Mouse (Mus musculus): Measurements from ENCODE around the gene Cdc42ep3. TPM values are rescaled to one million over a fixed set of nuclear protein-coding genes. Genes with fewer than 3 reads are reported as not detected.

The Cdc42ep3 gene
- polyA plus RNA-seq, 1 experiment from 2014 or later, result 58.4 TPM

- no peaks in the 10 kb centered on the region for H3K9me3 ChIP-seq (replicated peaks)
- no peaks in the 10 kb centered on the region for H3K36me3 ChIP-seq
- no peak overlapping the region for H3K27ac ChIP-seq
- H3K4me3 ChIP-seq (replicated peaks), result no peak overlapping the region
- WGBS (ENCODE audit: insufficient replicate concordance), result 56% methylated on average over 1 of the region's 1 CpGs
- no peaks in the 10 kb centered on the region for H3K27me3 ChIP-seq
- ATAC-seq (ENCODE audit: low read depth), result no peak
- no peak overlapping the region for H3K9ac ChIP-seq
- no peak overlapping the region for H3K4me2 ChIP-seq
- no peak for DNase-seq
- no peaks in the 10 kb centered on the region for H3K4me1 ChIP-seq (replicated peaks)
Observed at GRCm38 (mm10) chr17:79309506-79309905, 45.4 kb downstream of the Cdc42ep3 start.

GRCm38 (mm10) chr17:79305644-79306043, 49.2 kb downstream of the Cdc42ep3 start:
- Histone ChIP-seq H3K4me3 (replicated peaks) (no peak overlapping the region), H3K9me3 (replicated peaks) (no peaks in the 10 kb centered on the region), H3K4me2 (no peak overlapping the region), H3K27ac (no peak overlapping the region), H3K9ac (no peak overlapping the region), H3K27me3 (no peaks in the 10 kb centered on the region), H3K36me3 (no peaks in the 10 kb centered on the region), H3K4me1 (replicated peaks) (no peaks in the 10 kb centered on the region)
- DNase-seq (no peak), ATAC-seq (ENCODE audit: low read depth) (no peak)
- WGBS (ENCODE audit: insufficient replicate concordance), result 67% methylated on average over 7 of the region's 7 CpGs

- no peak overlapping the region for H3K9ac ChIP-seq
- H3K36me3 ChIP-seq, result no peaks in the 10 kb centered on the region
- ATAC-seq (ENCODE audit: low read depth) (no peak), DNase-seq (no peak)
- no peak overlapping the region for H3K4me2 ChIP-seq
- H3K4me3 ChIP-seq (replicated peaks), result no peak overlapping the region
- no peaks in the 10 kb centered on the region for H3K9me3 ChIP-seq (replicated peaks)
- H3K27me3 ChIP-seq, result no peaks in the 10 kb centered on the region
- H3K27ac ChIP-seq, result no peak overlapping the region
- H3K4me1 ChIP-seq (replicated peaks), result no peaks in the 10 kb centered on the region
- WGBS (ENCODE audit: insufficient replicate concordance), result 72% methylated on average over 17 of the region's 17 CpGs
Observed at GRCm38 (mm10) chr17:79303744-79304497, 51.0 kb downstream of the Cdc42ep3 start.

DNA sequence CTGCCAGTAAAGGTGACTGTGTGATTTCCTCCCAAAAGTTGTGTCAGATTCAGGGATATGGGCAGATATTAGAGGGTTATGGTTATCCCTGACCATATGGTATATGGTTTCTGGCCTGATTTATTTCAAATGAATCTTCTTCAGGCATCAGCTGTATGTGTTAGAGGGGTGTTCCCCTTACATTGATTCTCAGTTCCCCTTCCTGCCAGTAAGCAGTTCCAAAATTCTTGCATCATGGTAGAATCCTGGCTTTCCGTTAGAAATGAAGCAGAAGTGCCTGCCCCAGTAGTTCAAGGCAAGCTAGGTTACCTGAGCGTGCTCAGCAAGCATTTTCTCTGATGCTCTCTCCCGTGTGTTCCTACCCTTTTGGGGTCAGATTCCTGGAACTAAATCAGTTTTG, 51.7 kb downstream of the Cdc42ep3 start:
- H3K36me3 ChIP-seq, result no peaks in the 10 kb centered on the region
- H3K27ac ChIP-seq, result no peak overlapping the region
- DNase-seq (no peak), ATAC-seq (ENCODE audit: low read depth) (no peak)
- H3K4me2 ChIP-seq, result no peak overlapping the region
- no peak overlapping the region for H3K9ac ChIP-seq
- no peak overlapping the region for H3K4me3 ChIP-seq (replicated peaks)
- H3K27me3 ChIP-seq, result no peaks in the 10 kb centered on the region
- 63% methylated on average over 3 of the region's 3 CpGs for WGBS (ENCODE audit: insufficient replicate concordance)
- H3K4me1 ChIP-seq (replicated peaks), result no peaks in the 10 kb centered on the region
- no peaks in the 10 kb centered on the region for H3K9me3 ChIP-seq (replicated peaks)

GRCm38 (mm10) chr17:79299925-79300324, 55.0 kb downstream of the Cdc42ep3 start:
- Histone ChIP-seq H3K4me1 (replicated peaks) (no peaks in the 10 kb centered on the region), H3K9me3 (replicated peaks) (no peaks in the 10 kb centered on the region), H3K9ac (no peak overlapping the region), H3K36me3 (no peaks in the 10 kb centered on the region), H3K27me3 (no peaks in the 10 kb centered on the region), H3K4me3 (replicated peaks) (no peak overlapping the region), H3K4me2 (no peak overlapping the region), H3K27ac (no peak overlapping the region)
- ATAC-seq (ENCODE audit: low read depth) (no peak), DNase-seq (no peak)
- 66% methylated on average over 1 of the region's 1 CpGs for WGBS (ENCODE audit: insufficient replicate concordance)

DNA sequence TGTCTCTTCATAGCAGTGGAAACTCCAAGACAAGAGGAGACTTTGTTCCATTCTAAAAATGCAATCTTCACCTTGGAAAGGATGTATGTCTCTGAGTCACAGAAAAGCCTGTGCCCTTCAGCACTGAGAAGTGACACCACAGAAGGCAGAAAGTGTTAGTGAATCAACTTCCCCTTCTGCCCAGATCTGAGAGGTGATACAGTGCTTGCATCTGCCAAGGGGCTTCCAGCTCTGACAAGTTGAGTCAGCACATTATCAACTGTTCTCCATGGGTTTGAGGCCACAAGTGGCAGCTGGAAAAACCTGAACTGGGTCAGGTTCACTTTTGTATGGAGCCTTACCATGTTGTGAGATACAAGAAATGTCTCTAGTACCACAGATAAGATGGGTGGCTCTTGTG, 55.9 kb downstream of the Cdc42ep3 start:
- ATAC-seq (ENCODE audit: low read depth) (no peak), DNase-seq (no peak)
- Histone ChIP-seq H3K9ac (no peak overlapping the region), H3K4me3 (replicated peaks) (no peak overlapping the region), H3K4me1 (replicated peaks) (no peaks in the 10 kb centered on the region), H3K27me3 (no peaks in the 10 kb centered on the region), H3K4me2 (no peak overlapping the region), H3K27ac (no peak overlapping the region), H3K9me3 (replicated peaks) (no peaks in the 10 kb centered on the region), H3K36me3 (no peaks in the 10 kb centered on the region)

- no peaks in the 10 kb centered on the region for H3K36me3 ChIP-seq
- H3K4me3 ChIP-seq (replicated peaks), result no peak overlapping the region
- DNase-seq (no peak), ATAC-seq (ENCODE audit: low read depth) (no peak)
- H3K4me2 ChIP-seq, result no peak overlapping the region
- no peak overlapping the region for H3K27ac ChIP-seq
- H3K9me3 ChIP-seq (replicated peaks), result no peaks in the 10 kb centered on the region
- H3K9ac ChIP-seq, result no peak overlapping the region
- no peaks in the 10 kb centered on the region for H3K27me3 ChIP-seq
- H3K4me1 ChIP-seq (replicated peaks), result no peaks in the 10 kb centered on the region
- WGBS (ENCODE audit: insufficient replicate concordance), result 28% methylated on average over 4 of the region's 4 CpGs
Observed at GRCm38 (mm10) chr17:79295926-79296325, 59.0 kb downstream of the Cdc42ep3 start.

DNA sequence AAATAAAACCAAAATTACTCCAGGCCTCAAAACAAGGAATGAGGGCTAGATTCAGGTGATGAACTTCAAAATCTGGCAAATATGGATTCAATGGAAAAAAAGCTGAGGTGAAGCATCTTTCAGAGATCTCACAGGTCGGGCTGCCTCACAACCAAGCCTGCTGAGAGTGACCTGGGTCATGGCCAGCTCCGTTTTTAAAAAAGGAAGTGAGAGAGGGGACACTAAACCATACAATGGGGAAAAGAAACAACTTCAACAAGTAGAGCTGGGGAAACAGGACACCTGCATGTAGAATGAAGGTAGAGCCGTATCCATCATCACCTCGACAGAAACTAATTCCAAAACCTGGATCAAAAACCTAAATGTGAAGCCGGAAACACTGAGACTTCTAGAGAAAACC, 63.2 kb downstream of the Cdc42ep3 start:
- Histone ChIP-seq H3K36me3 (no peaks in the 10 kb centered on the region), H3K4me3 (replicated peaks) (no peak overlapping the region), H3K4me2 (no peak overlapping the region), H3K27me3 (no peaks in the 10 kb centered on the region), H3K4me1 (replicated peaks) (no peaks in the 10 kb centered on the region), H3K9ac (no peak overlapping the region), H3K27ac (no peak overlapping the region), H3K9me3 (replicated peaks) (no peaks in the 10 kb centered on the region)
- ATAC-seq (ENCODE audit: low read depth), result no peak
- 61% methylated on average over 5 of the region's 5 CpGs for WGBS (ENCODE audit: insufficient replicate concordance)
- no peak for DNase-seq

GRCm38 (mm10) chr17:79290697-79291096, 64.2 kb downstream of the Cdc42ep3 start:
- no peaks in the 10 kb centered on the region for H3K9me3 ChIP-seq (replicated peaks)
- no peaks in the 10 kb centered on the region for H3K36me3 ChIP-seq
- H3K9ac ChIP-seq, result no peak overlapping the region
- no peak overlapping the region for H3K4me2 ChIP-seq
- H3K4me1 ChIP-seq (replicated peaks), result no peaks in the 10 kb centered on the region
- 54% methylated on average over 2 of the region's 2 CpGs for WGBS (ENCODE audit: insufficient replicate concordance)
- DNase-seq (no peak), ATAC-seq (ENCODE audit: low read depth) (no peak)
- no peak overlapping the region for H3K27ac ChIP-seq
- H3K4me3 ChIP-seq (replicated peaks), result no peak overlapping the region
- no peaks in the 10 kb centered on the region for H3K27me3 ChIP-seq

DNA sequence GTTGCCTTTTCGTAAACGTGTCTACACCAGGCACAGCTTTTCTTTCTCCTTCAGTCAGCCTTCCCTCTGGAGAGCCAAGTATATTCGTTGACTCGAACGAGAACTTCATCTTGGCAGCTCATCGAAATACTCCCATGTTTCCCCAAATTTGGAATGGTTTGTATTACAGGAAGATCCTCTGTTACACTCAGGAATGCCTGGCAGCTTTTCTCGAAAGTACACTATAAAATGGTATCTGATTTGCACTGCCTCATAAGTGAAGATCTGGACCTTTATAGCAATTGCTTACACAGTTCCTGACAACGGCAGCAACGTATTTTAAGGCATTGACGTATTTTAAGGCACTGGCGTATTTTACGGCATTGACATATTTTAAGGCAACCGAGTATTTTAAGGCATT, 67.6 kb downstream of the Cdc42ep3 start:
- Histone ChIP-seq H3K27me3 (no peaks in the 10 kb centered on the region), H3K4me3 (replicated peaks) (no peak overlapping the region), H3K4me1 (replicated peaks) (no peaks in the 10 kb centered on the region), H3K9ac (no peak overlapping the region), H3K9me3 (replicated peaks) (no peaks in the 10 kb centered on the region), H3K27ac (no peak overlapping the region), H3K36me3 (no peaks in the 10 kb centered on the region), H3K4me2 (no peak overlapping the region)
- DNase-seq, result no peak
- ATAC-seq (ENCODE audit: low read depth), result no peak
- 58% methylated on average over 13 of the region's 13 CpGs for WGBS (ENCODE audit: insufficient replicate concordance)

DNA sequence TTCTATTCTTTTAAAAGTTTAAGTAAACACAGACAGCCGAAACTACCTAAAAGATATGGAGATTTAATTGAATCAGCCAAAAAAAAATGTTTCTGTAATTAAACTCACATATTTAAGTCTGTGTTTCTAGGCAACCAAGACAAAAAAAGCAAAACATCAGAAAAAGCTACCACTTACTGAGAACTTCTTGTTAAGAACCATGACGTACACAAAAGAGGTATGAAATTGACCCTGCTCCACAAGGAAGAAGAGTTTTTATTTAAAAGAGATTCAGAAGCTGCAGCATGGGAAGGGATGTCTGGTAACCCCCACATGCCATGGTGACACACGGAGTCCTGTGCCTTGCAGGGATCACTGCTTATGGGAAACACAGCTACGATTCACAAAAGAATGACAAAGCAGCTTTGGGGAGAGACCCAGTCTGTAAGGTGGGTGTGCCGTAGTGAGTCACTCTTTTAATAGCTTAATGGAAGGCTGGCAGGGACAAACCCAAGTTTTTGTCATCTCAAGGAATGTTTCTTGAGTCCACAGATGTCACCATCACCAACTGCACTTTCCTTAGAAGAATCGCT, 69.8 kb downstream of the Cdc42ep3 start:
- no peak for DNase-seq
- no peak overlapping the region for H3K4me2 ChIP-seq
- H3K36me3 ChIP-seq, result no peaks in the 10 kb centered on the region

More for the DNA sequence above, 69.8 kb downstream of the Cdc42ep3 start:
- Histone ChIP-seq H3K27ac (no peak overlapping the region), H3K4me1 (replicated peaks) (no peaks in the 10 kb centered on the region), H3K27me3 (no peaks in the 10 kb centered on the region), H3K4me3 (replicated peaks) (no peak overlapping the region), H3K9me3 (replicated peaks) (no peaks in the 10 kb centered on the region), H3K9ac (no peak overlapping the region)
- ATAC-seq (ENCODE audit: low read depth), result no peak
- 67% methylated on average over 6 of the region's 6 CpGs for WGBS (ENCODE audit: insufficient replicate concordance)

Measured in liver, embryonic 13.5 days (tissue).